ENCODE assay signal across 22 mouse cellular contexts in the genomic region with DNA sequence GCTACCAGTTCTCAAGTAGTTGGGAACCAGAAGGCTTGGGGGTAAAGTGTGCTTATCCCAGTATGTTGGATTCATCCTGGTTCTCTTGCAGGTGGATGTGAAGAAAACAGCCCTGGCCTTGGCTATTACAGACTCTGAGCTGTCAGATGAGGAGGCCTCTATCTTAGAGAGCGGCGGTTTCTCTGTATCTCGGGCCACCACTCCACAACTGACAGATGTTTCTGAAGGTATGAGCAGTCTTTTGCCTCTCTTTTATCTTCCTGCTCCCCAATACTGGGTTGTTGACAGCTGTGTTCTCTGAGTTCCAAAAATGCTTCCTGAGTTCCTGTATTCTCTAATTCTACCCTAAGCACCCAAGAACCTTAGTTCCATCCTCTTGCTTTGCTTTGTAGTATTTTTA. TPM values are rescaled to one million over a fixed set of nuclear protein-coding genes. Genes with fewer than 3 reads are reported as not detected.
"Had no signal": no experiment of that assay in that cellular context is flagged by ENCODE, and none has a peak within 500 bp of the region (broad histone marks: within the 10 kb centered on the region; RNA-seq: fewer than 3 reads in every experiment).

No protein-coding gene starts in this region.

- ATAC-seq: intestine, embryonic 16.5 days; midbrain, embryonic 13.5 days; midbrain, embryonic 16.5 days had no signal

- H3K9ac ChIP-seq: lung, embryonic 15.5 days; midbrain, embryonic 13.5 days; neural tube, embryonic 13.5 days; stomach, embryonic 15.5 days had no signal

- H3K27me3 ChIP-seq: limb, embryonic 13.5 days; lung, embryonic 15.5 days; midbrain, embryonic 13.5 days; neural tube, embryonic 13.5 days; stomach, embryonic 15.5 days had no signal

- DNase-seq: kidney, adult 18-20 months; kidney, postnatal 14 days; kidney, postnatal 4 days; lung, postnatal 10 days; lung, postnatal 36 days; retina, postnatal 1 day; right cerebral cortex, postnatal 25 days; spleen, adult 18-20 months; thymus, postnatal 4 days had no signal

- H3K27ac ChIP-seq: limb, embryonic 10.5 days; limb, embryonic 13.5 days; lung, embryonic 15.5 days; midbrain, embryonic 10.5 days; midbrain, embryonic 13.5 days; neural tube, embryonic 13.5 days; stomach, embryonic 15.5 days had no signal

- H3K4me3 ChIP-seq: limb, embryonic 10.5 days; limb, embryonic 13.5 days; lung, embryonic 15.5 days; midbrain, embryonic 10.5 days; midbrain, embryonic 13.5 days; myocyte; neural tube, embryonic 13.5 days; stomach, embryonic 15.5 days had no signal

- H3K9me3 ChIP-seq: limb, embryonic 10.5 days; limb, embryonic 13.5 days; lung, embryonic 15.5 days; midbrain, embryonic 10.5 days; midbrain, embryonic 13.5 days; neural tube, embryonic 13.5 days; stomach, embryonic 15.5 days had no signal

- H3K4me2 ChIP-seq: limb, embryonic 13.5 days; lung, embryonic 15.5 days; midbrain, embryonic 13.5 days; neural tube, embryonic 13.5 days; stomach, embryonic 15.5 days had no signal

RNA-seq across cellular contexts. Expression of a gene that starts 11.9 kb away (rescaled TPM):
- total RNA-seq: liver, adult 2 months; monocyte, adult 5-6 weeks; neutrophil, adult 5-6 weeks had no signal
- polyA plus RNA-seq: limb, embryonic 10.5 days; midbrain, embryonic 13.5 days; midbrain, embryonic 16.5 days; neural tube, embryonic 13.5 days had no signal
